Mouse (Mus musculus): Measurements from ENCODE around the gene Rabepk. TPM values are rescaled to one million over a fixed set of nuclear protein-coding genes. Genes with fewer than 3 reads are reported as not detected.
"Not testable (repeated sequence)": the region's sequence is repeated elsewhere in the genome, so short reads cannot be mapped to it uniquely, and the experiment has no call there.

The Rabepk gene
- polyA plus RNA-seq, 1 experiment from 2014 or later: 23.2 TPM

- Histone ChIP-seq H3K9ac (replicated peaks) (no peak overlapping the region), H3K4me3 (replicated peaks) (peak overlapping the region; percentile 13; the same call in 1 of the 2 replicates), H3K4me2 (peak overlapping the region; percentile 52), H3K27ac (replicated peaks) (no peak overlapping the region), H3K4me1 (peaks cover 37% of the 10 kb centered on the region), H3K27me3 (replicated peaks) (no peaks in the 10 kb centered on the region), H3K36me3 (peaks cover 17% of the 10 kb centered on the region; the same call in 1 of the 2 replicates), H3K9me3 (replicated peaks) (no peaks in the 10 kb centered on the region)
- ATAC-seq (ENCODE audit: low FRiP score): no peak
- WGBS: 65% methylated on average over 3 of the region's 3 CpGs
Observed at GRCm38 (mm10) chr2:34803746-34804145, 4.0 kb upstream of the Rabepk start.

GRCm38 (mm10) chr2:34802565-34803245 lies 3.0 kb upstream of the Rabepk start:
- not testable (repeated sequence) for H3K27me3 ChIP-seq (replicated peaks)
- WGBS: 1% methylated on average over 29 of the region's 32 CpGs

GRCm38 (mm10) chr2:34801516-34802482 lies 2.1 kb upstream of the Rabepk start:
- Histone ChIP-seq H3K9me3 (replicated peaks) (no peaks in the 10 kb centered on the region), H3K9ac (replicated peaks) (peak overlapping the region; percentile 79), H3K4me3 (replicated peaks) (peak overlapping the region; percentile 70), H3K27ac (replicated peaks) (peak overlapping the region; percentile 94), H3K36me3 (peaks cover 9% of the 10 kb centered on the region; the same call in 1 of the 2 replicates), H3K27me3 (replicated peaks) (no peaks in the 10 kb centered on the region), H3K4me2 (peak overlapping the region; percentile 55), H3K4me1 (peaks cover 39% of the 10 kb centered on the region)
- peak; percentile 97 for ATAC-seq (ENCODE audit: low FRiP score)
- 4% methylated on average over 39 of the region's 39 CpGs for WGBS

More at GRCm38 (mm10) chr2:34802565-34803245, 3.0 kb upstream of the Rabepk start:
- Histone ChIP-seq H3K27ac (replicated peaks) (peak overlapping the region; percentile 94), H3K9ac (replicated peaks) (peak overlapping the region; percentile 79), H3K4me3 (replicated peaks) (peak overlapping the region; percentile 70), H3K4me1 (peaks cover 39% of the 10 kb centered on the region), H3K4me2 (peak overlapping the region; percentile 55), H3K36me3 (peaks cover 14% of the 10 kb centered on the region; the same call in 1 of the 2 replicates)
- peak; percentile 65 for ATAC-seq (ENCODE audit: low FRiP score)
- not testable (repeated sequence) for H3K9me3 ChIP-seq (replicated peaks)

- Histone ChIP-seq H3K9ac (replicated peaks) (no peak overlapping the region), H3K4me1 (peaks cover 35% of the 10 kb centered on the region), H3K9me3 (replicated peaks) (no peaks in the 10 kb centered on the region), H3K4me3 (replicated peaks) (peak overlapping the region; percentile 62; the same call in 1 of the 2 replicates), H3K4me2 (peak overlapping the region; percentile 72), H3K27ac (replicated peaks) (0 out of 2 replicates have a peak overlapping the region, but pooled peaks have one; percentile 67), H3K36me3 (peaks cover 4% of the 10 kb centered on the region; the same call in 1 of the 2 replicates), H3K27me3 (replicated peaks) (no peaks in the 10 kb centered on the region)
- ATAC-seq (ENCODE audit: low FRiP score): no peak
- 82% methylated on average over 7 of the region's 7 CpGs for WGBS
Observed at GRCm38 (mm10) chr2:34800371-34800770, 659 bp upstream of the Rabepk start.

- H3K9me3 ChIP-seq (replicated peaks): no peaks in the 10 kb centered on the region
- no peak for ATAC-seq (ENCODE audit: low FRiP score)
- 94% methylated on average over 7 of the region's 7 CpGs for WGBS
Observed at GRCm38 (mm10) chr2:34795426-34795825, 4.3 kb downstream of the Rabepk start.

GRCm38 (mm10) chr2:34794511-34794910 lies 5.2 kb downstream of the Rabepk start:
- Histone ChIP-seq H3K4me3 (replicated peaks) (no peak overlapping the region), H3K27me3 (replicated peaks) (no peaks in the 10 kb centered on the region), H3K4me1 (peaks cover 7% of the 10 kb centered on the region), H3K27ac (replicated peaks) (no peak overlapping the region), H3K9me3 (replicated peaks) (no peaks in the 10 kb centered on the region), H3K4me2 (no peak overlapping the region), H3K9ac (replicated peaks) (no peak overlapping the region), H3K36me3 (peaks cover 26% of the 10 kb centered on the region)
- 96% methylated on average over 2 of the region's 2 CpGs for WGBS
- ATAC-seq (ENCODE audit: low FRiP score): no peak

More at GRCm38 (mm10) chr2:34795426-34795825, 4.3 kb downstream of the Rabepk start:
- no peak overlapping the region for H3K27ac ChIP-seq (replicated peaks)
- peaks cover 19% of the 10 kb centered on the region for H3K36me3 ChIP-seq
- peaks cover 15% of the 10 kb centered on the region for H3K4me1 ChIP-seq
- H3K4me2 ChIP-seq: no peak overlapping the region
- H3K9ac ChIP-seq (replicated peaks): no peak overlapping the region
- H3K27me3 ChIP-seq (replicated peaks): no peaks in the 10 kb centered on the region
- H3K4me3 ChIP-seq (replicated peaks): no peak overlapping the region

GRCm38 (mm10) chr2:34792543-34792942 lies 7.2 kb downstream of the Rabepk start:
- H3K9me3 ChIP-seq (replicated peaks); H3K27ac ChIP-seq (replicated peaks); H3K27me3 ChIP-seq (replicated peaks); ATAC-seq (ENCODE audit: low FRiP score); H3K4me2 ChIP-seq; H3K4me3 ChIP-seq (replicated peaks); H3K9ac ChIP-seq (replicated peaks); H3K4me1 ChIP-seq: not testable (repeated sequence)
- H3K36me3 ChIP-seq: peaks cover 29% of the 10 kb centered on the region
- WGBS: 98% methylated on average over 2 of the region's 2 CpGs

- WGBS: 97% methylated on average over 8 of the region's 8 CpGs
- no peak overlapping the region for H3K9ac ChIP-seq (replicated peaks)
- ATAC-seq (ENCODE audit: low FRiP score): no peak
- no peak overlapping the region for H3K4me3 ChIP-seq (replicated peaks)
- H3K4me2 ChIP-seq: no peak overlapping the region
- no peaks in the 10 kb centered on the region for H3K9me3 ChIP-seq (replicated peaks)
- H3K27me3 ChIP-seq (replicated peaks): no peaks in the 10 kb centered on the region
- H3K4me1 ChIP-seq: no peaks in the 10 kb centered on the region
- H3K36me3 ChIP-seq: peaks cover 30% of the 10 kb centered on the region
- no peak overlapping the region for H3K27ac ChIP-seq (replicated peaks)
Observed at GRCm38 (mm10) chr2:34790282-34790681, 9.4 kb downstream of the Rabepk start.

- no peaks in the 10 kb centered on the region for H3K4me1 ChIP-seq
- H3K4me3 ChIP-seq (replicated peaks): no peak overlapping the region
- H3K27me3 ChIP-seq (replicated peaks): no peaks in the 10 kb centered on the region
- 76% methylated on average over 2 of the region's 2 CpGs for WGBS
- no peak overlapping the region for H3K9ac ChIP-seq (replicated peaks)
- peaks cover 38% of the 10 kb centered on the region for H3K36me3 ChIP-seq
- ATAC-seq (ENCODE audit: low FRiP score): no peak
- no peaks in the 10 kb centered on the region for H3K9me3 ChIP-seq (replicated peaks)
- no peak overlapping the region for H3K4me2 ChIP-seq
- no peak overlapping the region for H3K27ac ChIP-seq (replicated peaks)
Observed at GRCm38 (mm10) chr2:34784085-34784484, 15.6 kb downstream of the Rabepk start.

GRCm38 (mm10) chr2:34783064-34784020 lies 16.4 kb downstream of the Rabepk start:
- H3K4me1 ChIP-seq: peaks cover 3% of the 10 kb centered on the region
- H3K36me3 ChIP-seq: peaks cover 46% of the 10 kb centered on the region
- H3K27me3 ChIP-seq (replicated peaks): no peaks in the 10 kb centered on the region
- H3K9me3 ChIP-seq (replicated peaks): no peaks in the 10 kb centered on the region
- no peak for ATAC-seq (ENCODE audit: low FRiP score)
- WGBS: 91% methylated on average over 14 of the region's 14 CpGs
- H3K27ac ChIP-seq (replicated peaks): no peak overlapping the region
- no peak overlapping the region for H3K4me3 ChIP-seq (replicated peaks)
- no peak overlapping the region for H3K9ac ChIP-seq (replicated peaks)
- H3K4me2 ChIP-seq: no peak overlapping the region
